27 mouse cellular contexts compared by ENCODE assay signal in genomic region chr15:92610866-92611265, GRCm38 (mm10).
"Had no signal": no experiment of that assay in that cellular context is flagged by ENCODE, and none has a peak within 500 bp of the region (broad histone marks: within the 10 kb centered on the region; RNA-seq: fewer than 3 reads in every experiment).

No protein-coding gene starts in this region.

- H3K27ac ChIP-seq: embryonic facial prominence, embryonic 10.5 days; embryonic facial prominence, embryonic 12.5 days; embryonic facial prominence, embryonic 13.5 days; embryonic facial prominence, embryonic 15.5 days; forebrain, embryonic 10.5 days; forebrain, embryonic 12.5 days; forebrain, embryonic 13.5 days; forebrain, embryonic 15.5 days; gastrocnemius, adult 2 months; heart, adult 2 months had no signal

- H3K9me3 ChIP-seq: embryonic facial prominence, embryonic 10.5 days; embryonic facial prominence, embryonic 12.5 days; embryonic facial prominence, embryonic 13.5 days; embryonic facial prominence, embryonic 15.5 days; forebrain, embryonic 10.5 days; forebrain, embryonic 12.5 days; forebrain, embryonic 13.5 days; forebrain, embryonic 15.5 days had no signal

- H3K4me1 ChIP-seq: embryonic facial prominence, embryonic 10.5 days; embryonic facial prominence, embryonic 12.5 days; embryonic facial prominence, embryonic 13.5 days; embryonic facial prominence, embryonic 15.5 days; forebrain, embryonic 15.5 days had no signal

- H3K9ac ChIP-seq: embryonic facial prominence, embryonic 12.5 days; embryonic facial prominence, embryonic 13.5 days; embryonic facial prominence, embryonic 15.5 days; forebrain, embryonic 12.5 days; forebrain, embryonic 13.5 days; forebrain, embryonic 15.5 days; forebrain, postnatal 0 days had no signal

- H3K4me3 ChIP-seq: embryonic facial prominence, embryonic 10.5 days; embryonic facial prominence, embryonic 12.5 days; embryonic facial prominence, embryonic 13.5 days; embryonic facial prominence, embryonic 15.5 days; erythroblast, embryonic 14.5 days; forebrain, embryonic 10.5 days; forebrain, embryonic 12.5 days; forebrain, embryonic 13.5 days; forebrain, embryonic 15.5 days; gastrocnemius, adult 2 months; heart, adult 2 months had no signal

- H3K4me2 ChIP-seq: embryonic facial prominence, embryonic 12.5 days; embryonic facial prominence, embryonic 13.5 days; embryonic facial prominence, embryonic 15.5 days; forebrain, embryonic 12.5 days; forebrain, embryonic 13.5 days; forebrain, embryonic 15.5 days had no signal

- H3K27me3 ChIP-seq: embryonic facial prominence, embryonic 12.5 days; embryonic facial prominence, embryonic 13.5 days; embryonic facial prominence, embryonic 15.5 days; forebrain, embryonic 12.5 days; forebrain, embryonic 15.5 days had no signal

- DNase-seq: cerebellum, adult 8-10 months; cerebellum, adult 9-10 months; cerebellum, adult 9-11 months; cerebellum, postnatal 10 days; cerebellum, postnatal 14 days; cerebellum, postnatal 25 days; cerebellum, postnatal 36 days; embryo, embryonic 11 days; forebrain, postnatal 0 days; gastrocnemius, adult 2 months; gastrocnemius, postnatal 10 days; gastrocnemius, postnatal 14 days; gastrocnemius, postnatal 25 days; gastrocnemius, postnatal 36 days; heart, adult 18-20 months; heart, adult 2 months had no signal

- ATAC-seq: forebrain, embryonic 13.5 days; forebrain, embryonic 14.5 days; forebrain, embryonic 15.5 days; forebrain, embryonic 16.5 days; forebrain, postnatal 0 days had no signal

- H3K36me3 ChIP-seq: embryonic facial prominence, embryonic 10.5 days; embryonic facial prominence, embryonic 12.5 days; embryonic facial prominence, embryonic 13.5 days; embryonic facial prominence, embryonic 15.5 days; forebrain, embryonic 10.5 days; forebrain, embryonic 12.5 days; forebrain, embryonic 15.5 days had no signal
